Mouse (Mus musculus) E14TG2a.4 (cell line): ENCODE data around the gene Grik3.

Experiments
- CTCF ChIP-seq: conservative IDR thresholded peaks from 2 replicates; pipeline ENCODE4 v1.5.1; 2014; ENCODE audit warnings: low read length
- NANOG ChIP-seq: IDR thresholded peaks from 2 replicates; pipeline ENCODE4 v1.6.1; 2014; ENCODE audit warnings: borderline replicate concordance, low read length, mixed read lengths

DNA sequence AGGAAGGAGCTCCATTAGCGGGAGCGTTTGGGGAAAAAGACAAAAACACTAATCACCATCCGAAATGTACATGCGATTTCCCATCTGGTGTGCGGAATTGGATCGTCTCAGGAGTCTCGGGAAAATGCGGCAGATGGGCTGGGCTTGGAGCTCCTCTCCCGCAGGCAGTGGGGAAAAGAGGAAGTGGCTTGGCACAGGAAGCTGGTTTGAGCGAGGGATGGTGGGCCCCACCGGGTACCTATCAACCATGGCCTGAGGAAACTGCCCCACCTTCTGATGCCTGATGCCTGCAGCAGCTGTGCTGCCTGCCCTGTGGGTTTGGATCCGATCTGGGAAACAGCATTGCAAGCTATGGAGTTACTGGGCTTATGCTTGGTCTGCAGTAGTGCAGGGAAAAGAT lies 12.4 kb upstream of the Grik3 start:
- TF ChIP-seq CTCF: no peak
- TF ChIP-seq NANOG: no peak
